Mouse (Mus musculus): ENCODE measurements around the gene Cep162. TPM values are rescaled to one million over a fixed set of nuclear protein-coding genes. Genes with fewer than 3 reads are reported as not detected.

Gene Cep162
- polyA plus RNA-seq, 1 experiment = 0.06 TPM

- TF ChIP-seq GATA1 (IDR thresholded peaks at IDR 0.05; ENCODE audit: low read length) (no peak), TAL1 (IDR thresholded peaks at IDR 0.05; ENCODE audit: low read length) (no peak)
- no peak overlapping the region for H3K4me3 ChIP-seq (replicated peaks)
These were observed 84.4 kb downstream of the Cep162 start for GRCm38 (mm10) chr9:87170891-87171290.

GRCm38 (mm10) chr9:87169144-87169543 lies 86.2 kb downstream of the Cep162 start:
- Histone ChIP-seq H3K4me3 (replicated peaks) (no peak overlapping the region), H3K36me3 (ENCODE audit: control insufficient read depth) (no peaks in the 10 kb centered on the region), H3K4me1 (ENCODE audit: control insufficient read depth) (no peaks in the 10 kb centered on the region), H3K27me3 (ENCODE audit: control insufficient read depth) (no peaks in the 10 kb centered on the region), H3K9me3 (ENCODE audit: control insufficient read depth, low read length) (no peaks in the 10 kb centered on the region)
- no peak for TF ChIP-seq TAL1 (IDR thresholded peaks at IDR 0.05; ENCODE audit: low read length)
- no peak for TF ChIP-seq GATA1 (IDR thresholded peaks at IDR 0.05; ENCODE audit: low read length)

More at GRCm38 (mm10) chr9:87170891-87171290, 84.4 kb downstream of the Cep162 start:
- no peaks in the 10 kb centered on the region for H3K36me3 ChIP-seq (ENCODE audit: control insufficient read depth)
- H3K4me1 ChIP-seq (ENCODE audit: control insufficient read depth) = no peaks in the 10 kb centered on the region
- H3K27me3 ChIP-seq (ENCODE audit: control insufficient read depth) = no peaks in the 10 kb centered on the region
- no peaks in the 10 kb centered on the region for H3K9me3 ChIP-seq (ENCODE audit: control insufficient read depth, low read length)

- TF ChIP-seq GATA1 (IDR thresholded peaks at IDR 0.05; ENCODE audit: low read length) = no peak
- no peak for TF ChIP-seq TAL1 (IDR thresholded peaks at IDR 0.05; ENCODE audit: low read length)
- H3K4me3 ChIP-seq (replicated peaks) = no peak overlapping the region
- H3K27me3 ChIP-seq (ENCODE audit: control insufficient read depth) = no peaks in the 10 kb centered on the region
- H3K4me1 ChIP-seq (ENCODE audit: control insufficient read depth) = no peaks in the 10 kb centered on the region
- no peaks in the 10 kb centered on the region for H3K9me3 ChIP-seq (ENCODE audit: control insufficient read depth, low read length)
- no peaks in the 10 kb centered on the region for H3K36me3 ChIP-seq (ENCODE audit: control insufficient read depth)
These were observed 87.3 kb downstream of the Cep162 start for GRCm38 (mm10) chr9:87168051-87168450.

- Histone ChIP-seq H3K4me1 (ENCODE audit: control insufficient read depth) (no peaks in the 10 kb centered on the region), H3K36me3 (ENCODE audit: control insufficient read depth) (no peaks in the 10 kb centered on the region), H3K4me3 (replicated peaks) (no peak overlapping the region), H3K27me3 (ENCODE audit: control insufficient read depth) (no peaks in the 10 kb centered on the region), H3K9me3 (ENCODE audit: control insufficient read depth, low read length) (no peaks in the 10 kb centered on the region; the same call in 1 of the 2 replicates)
- TF ChIP-seq GATA1 (IDR thresholded peaks at IDR 0.05; ENCODE audit: low read length) = no peak
- TF ChIP-seq TAL1 (IDR thresholded peaks at IDR 0.05; ENCODE audit: low read length) = no peak
These were observed 88.1 kb downstream of the Cep162 start for GRCm38 (mm10) chr9:87167001-87167830.

- H3K4me1 ChIP-seq (ENCODE audit: control insufficient read depth) = no peaks in the 10 kb centered on the region
- no peak overlapping the region for H3K4me3 ChIP-seq (replicated peaks)
- H3K9me3 ChIP-seq (ENCODE audit: control insufficient read depth, low read length) = no peaks in the 10 kb centered on the region; the same call in 1 of the 2 replicates
- no peaks in the 10 kb centered on the region for H3K36me3 ChIP-seq (ENCODE audit: control insufficient read depth)
- no peaks in the 10 kb centered on the region for H3K27me3 ChIP-seq (ENCODE audit: control insufficient read depth)
- no peak for TF ChIP-seq GATA1 (IDR thresholded peaks at IDR 0.05; ENCODE audit: low read length)
- TF ChIP-seq TAL1 (IDR thresholded peaks at IDR 0.05; ENCODE audit: low read length) = no peak
These were observed 92.8 kb downstream of the Cep162 start for GRCm38 (mm10) chr9:87162559-87162958.

GRCm38 (mm10) chr9:87152641-87153325 lies 102.6 kb downstream of the Cep162 start:
- Histone ChIP-seq H3K4me3 (replicated peaks) (no peak overlapping the region), H3K4me1 (ENCODE audit: control insufficient read depth) (no peaks in the 10 kb centered on the region), H3K27me3 (ENCODE audit: control insufficient read depth) (no peaks in the 10 kb centered on the region), H3K9me3 (ENCODE audit: control insufficient read depth, low read length) (no peaks in the 10 kb centered on the region), H3K36me3 (ENCODE audit: control insufficient read depth) (no peaks in the 10 kb centered on the region)
- TF ChIP-seq TAL1 (IDR thresholded peaks at IDR 0.05; ENCODE audit: low read length) = no peak
- no peak for TF ChIP-seq GATA1 (IDR thresholded peaks at IDR 0.05; ENCODE audit: low read length)

GRCm38 (mm10) chr9:87147927-87148326 lies 107.4 kb downstream of the Cep162 start:
- Histone ChIP-seq H3K4me1 (ENCODE audit: control insufficient read depth) (no peaks in the 10 kb centered on the region), H3K4me3 (replicated peaks) (no peak overlapping the region), H3K36me3 (ENCODE audit: control insufficient read depth) (no peaks in the 10 kb centered on the region), H3K9me3 (ENCODE audit: control insufficient read depth, low read length) (no peaks in the 10 kb centered on the region), H3K27me3 (ENCODE audit: control insufficient read depth) (peaks cover 25% of the 10 kb centered on the region)
- TF ChIP-seq GATA1 (IDR thresholded peaks at IDR 0.05; ENCODE audit: low read length) = no peak
- TF ChIP-seq TAL1 (IDR thresholded peaks at IDR 0.05; ENCODE audit: low read length) = no peak

GRCm38 (mm10) chr9:87146400-87146799 lies 108.9 kb downstream of the Cep162 start:
- Histone ChIP-seq H3K9me3 (ENCODE audit: control insufficient read depth, low read length) (no peaks in the 10 kb centered on the region), H3K4me1 (ENCODE audit: control insufficient read depth) (no peaks in the 10 kb centered on the region), H3K27me3 (ENCODE audit: control insufficient read depth) (peaks cover 25% of the 10 kb centered on the region), H3K36me3 (ENCODE audit: control insufficient read depth) (no peaks in the 10 kb centered on the region), H3K4me3 (replicated peaks) (no peak overlapping the region)
- no peak for TF ChIP-seq GATA1 (IDR thresholded peaks at IDR 0.05; ENCODE audit: low read length)
- TF ChIP-seq TAL1 (IDR thresholded peaks at IDR 0.05; ENCODE audit: low read length) = no peak

GRCm38 (mm10) chr9:87145671-87146070 lies 109.7 kb downstream of the Cep162 start:
- Histone ChIP-seq H3K36me3 (ENCODE audit: control insufficient read depth) (no peaks in the 10 kb centered on the region), H3K4me3 (replicated peaks) (no peak overlapping the region), H3K9me3 (ENCODE audit: control insufficient read depth, low read length) (no peaks in the 10 kb centered on the region), H3K27me3 (ENCODE audit: control insufficient read depth) (peaks cover 25% of the 10 kb centered on the region), H3K4me1 (ENCODE audit: control insufficient read depth) (no peaks in the 10 kb centered on the region)
- no peak for TF ChIP-seq TAL1 (IDR thresholded peaks at IDR 0.05; ENCODE audit: low read length)
- no peak for TF ChIP-seq GATA1 (IDR thresholded peaks at IDR 0.05; ENCODE audit: low read length)
